14 mouse cellular contexts compared by ENCODE assay signal in genomic region chr12:99330822-99331285, GRCm38 (mm10).
DNase-seq lines count a peak whose midpoint lies in the region; ATAC-seq and TF ChIP-seq lines count a peak whose summit lies in the region.
"Had no signal": no experiment of that assay in that cellular context is flagged by ENCODE, and none has a peak within 500 bp of the region (broad histone marks: within the 10 kb centered on the region; RNA-seq: fewer than 3 reads in every experiment).

No protein-coding gene starts in this region.

- no peak for DNase-seq in G1E (ENCODE audit: low spot score)
- DNase-seq in brain, adult 2 months (ENCODE audit: low read depth, low spot score): peak; percentile 68
- no peak for DNase-seq in liver, embryonic 14.5 days (ENCODE audit: low read depth in 3 of 3, low spot score in 3 of 3)
- no peak for DNase-seq in adipocyte (ENCODE audit: low spot score)
- no peak for DNase-seq in right cerebral cortex, adult 2 months (ENCODE audit: low spot score in 2 of 2)
- DNase-seq: adrenal gland, postnatal 36 days; gastrocnemius, postnatal 36 days; heart, postnatal 14 days; kidney, postnatal 4 days; right cerebral cortex, postnatal 14 days had no signal

- no peak for TF ChIP-seq CTCF in G1E (IDR thresholded peaks at IDR 0.05; ENCODE audit: low read depth, low read length)
- TF ChIP-seq CTCF in liver, embryonic 14.5 days (IDR thresholded peaks at IDR 0.05; ENCODE audit: low read depth): no peak

- no peak overlapping the region for H3K4me3 ChIP-seq in hindbrain, embryonic 13.5 days
- H3K4me3 ChIP-seq in hindbrain, embryonic 12.5 days: no peak overlapping the region
- peak overlapping the region; percentile 51; the same call in 1 of the 2 replicates for H3K4me3 ChIP-seq in G1E (ENCODE audit: low read depth, low read length)
- no peak overlapping the region for H3K4me3 ChIP-seq in liver, embryonic 14.5 days (ENCODE audit: insufficient read depth in 1 of 2, low read depth in 2 of 2, low read length in 2 of 2)
- H3K4me3 ChIP-seq: left cerebral cortex, adult 2 months had no signal

- H3K9ac ChIP-seq in hindbrain, embryonic 13.5 days: no peak overlapping the region; the same call in 1 of the 2 replicates
- H3K9ac ChIP-seq in hindbrain, embryonic 12.5 days: no peak overlapping the region
- no peak overlapping the region for H3K9ac ChIP-seq in liver, embryonic 14.5 days (replicated peaks)

- H3K27ac ChIP-seq in hindbrain, embryonic 13.5 days: peak overlapping the region; percentile 78; the same call in 1 of the 2 replicates
- H3K27ac ChIP-seq in hindbrain, embryonic 12.5 days: no peak overlapping the region
- no peak overlapping the region for H3K27ac ChIP-seq in liver, embryonic 14.5 days
- H3K27ac ChIP-seq: left cerebral cortex, adult 2 months had no signal

- H3K36me3 ChIP-seq in hindbrain, embryonic 13.5 days: no peaks in the 10 kb centered on the region; the same call in 1 of the 2 replicates
- no peaks in the 10 kb centered on the region; the same call in 1 of the 2 replicates for H3K36me3 ChIP-seq in hindbrain, embryonic 12.5 days
- peaks cover 36% of the 10 kb centered on the region for H3K36me3 ChIP-seq in G1E (replicated peaks)
- no peaks in the 10 kb centered on the region for H3K36me3 ChIP-seq in liver, embryonic 14.5 days (replicated peaks; ENCODE audit: control insufficient read depth, insufficient read depth, low read depth)

- WGBS in hindbrain, embryonic 13.5 days: 73% methylated on average over 12 of the region's 12 CpGs
- WGBS in hindbrain, embryonic 12.5 days: 71% methylated on average over 12 of the region's 12 CpGs
- WGBS in liver, embryonic 14.5 days (ENCODE audit: insufficient replicate concordance): 70% methylated on average over 12 of the region's 12 CpGs

- ATAC-seq in hindbrain, embryonic 13.5 days (ENCODE audit: low FRiP score): no peak
- no peak for ATAC-seq in hindbrain, embryonic 12.5 days (ENCODE audit: low FRiP score)
- no peak for ATAC-seq in G1E (ENCODE audit: extremely low read depth, insufficient number of reproducible peaks, low FRiP score, poor library complexity, severe bottlenecking)
- no peak for ATAC-seq in liver, embryonic 14.5 days (ENCODE audit: insufficient read depth)
- ATAC-seq: intestine, postnatal 0 days had no signal

- H3K4me2 ChIP-seq in hindbrain, embryonic 13.5 days: no peak overlapping the region
- H3K4me2 ChIP-seq in hindbrain, embryonic 12.5 days (replicated peaks): no peak overlapping the region
- H3K4me2 ChIP-seq in liver, embryonic 14.5 days (ENCODE audit: low read depth): peak overlapping the region; percentile 38

- TF ChIP-seq EP300 in liver, embryonic 14.5 days (IDR thresholded peaks at IDR 0.05; ENCODE audit: low read depth): no peak

- no peaks in the 10 kb centered on the region for H3K27me3 ChIP-seq in hindbrain, embryonic 13.5 days
- no peaks in the 10 kb centered on the region for H3K27me3 ChIP-seq in hindbrain, embryonic 12.5 days
- H3K27me3 ChIP-seq in G1E (ENCODE audit: insufficient read depth, low read length): no peaks in the 10 kb centered on the region; the same call in 1 of the 2 replicates
- no peaks in the 10 kb centered on the region for H3K27me3 ChIP-seq in liver, embryonic 14.5 days (ENCODE audit: control insufficient read depth, insufficient read depth, low read length)

- H3K4me1 ChIP-seq in hindbrain, embryonic 13.5 days (replicated peaks): peaks cover 85% of the 10 kb centered on the region
- peaks cover 74% of the 10 kb centered on the region for H3K4me1 ChIP-seq in hindbrain, embryonic 12.5 days
- H3K4me1 ChIP-seq in G1E (ENCODE audit: insufficient read depth, low read depth, low read length): peaks cover 73% of the 10 kb centered on the region
- peaks cover 15 to 34% of the 10 kb centered on the region in 2 experiments for H3K4me1 ChIP-seq in liver, embryonic 14.5 days (replicated peaks; ENCODE audit: control insufficient read depth in 2 of 2, insufficient read depth in 2 of 2, low read length in 1 of 2)

- no peaks in the 10 kb centered on the region for H3K9me3 ChIP-seq in hindbrain, embryonic 13.5 days
- no peaks in the 10 kb centered on the region for H3K9me3 ChIP-seq in hindbrain, embryonic 12.5 days (replicated peaks)
- peaks cover 29% of the 10 kb centered on the region for H3K9me3 ChIP-seq in G1E (replicated peaks)
- H3K9me3 ChIP-seq in liver, embryonic 14.5 days (ENCODE audit: control insufficient read depth, low read length): no peaks in the 10 kb centered on the region
